Mouse (Mus musculus) skeletal muscle tissue, adult 2 months (tissue): ENCODE results near the gene Tgm2.

Experiments
- DNase-seq: peaks from one replicate; pipeline ENCODE4 v3.0.0-alpha.2; 2012; ENCODE audit warnings: low read depth, low spot score

Tgm2 gene

GRCm38 (mm10) chr2:158167496-158168205 is 21.4 kb upstream of the Tgm2 start:
- no peak for DNase-seq

- peak; percentile 45 for DNase-seq
Observed at GRCm38 (mm10) chr2:158166628-158167027, 20.4 kb upstream of the Tgm2 start.

- DNase-seq, result no peak
Observed at GRCm38 (mm10) chr2:158165776-158166175, 19.5 kb upstream of the Tgm2 start.

- no peak for DNase-seq
Observed at GRCm38 (mm10) chr2:158163034-158163433, 16.8 kb upstream of the Tgm2 start.

- no peak for DNase-seq
Observed at GRCm38 (mm10) chr2:158161761-158162160, 15.5 kb upstream of the Tgm2 start.

- no peak for DNase-seq
Observed at GRCm38 (mm10) chr2:158159376-158160235, 13.4 kb upstream of the Tgm2 start.

- no peak for DNase-seq
Observed at GRCm38 (mm10) chr2:158157654-158158053, 11.4 kb upstream of the Tgm2 start.

GRCm38 (mm10) chr2:158156487-158156886 is 10.3 kb upstream of the Tgm2 start:
- DNase-seq, result no peak

GRCm38 (mm10) chr2:158155615-158156014 is 9.4 kb upstream of the Tgm2 start:
- DNase-seq, result no peak

GRCm38 (mm10) chr2:158155101-158155500 is 8.9 kb upstream of the Tgm2 start:
- no peak for DNase-seq

GRCm38 (mm10) chr2:158154641-158155040 is 8.4 kb upstream of the Tgm2 start:
- no peak for DNase-seq

GRCm38 (mm10) chr2:158153728-158154343 is 7.6 kb upstream of the Tgm2 start:
- no peak for DNase-seq

- DNase-seq, result no peak
Observed at GRCm38 (mm10) chr2:158152685-158153309, 6.6 kb upstream of the Tgm2 start.

GRCm38 (mm10) chr2:158151077-158151476 is 4.8 kb upstream of the Tgm2 start:
- DNase-seq, result no peak

- no peak for DNase-seq
Observed at GRCm38 (mm10) chr2:158146971-158147370, 735 bp upstream of the Tgm2 start.

- no peak for DNase-seq
Observed at GRCm38 (mm10) chr2:158145528-158146065, 639 bp downstream of the Tgm2 start.

GRCm38 (mm10) chr2:158144750-158145527 is 1.3 kb downstream of the Tgm2 start:
- DNase-seq, result no peak

GRCm38 (mm10) chr2:158144263-158144662 is 2.0 kb downstream of the Tgm2 start:
- DNase-seq, result no peak

GRCm38 (mm10) chr2:158143816-158144215 is 2.4 kb downstream of the Tgm2 start:
- no peak for DNase-seq

- DNase-seq, result no peak
Observed at GRCm38 (mm10) chr2:158142981-158143380, 3.3 kb downstream of the Tgm2 start.
